Mouse (Mus musculus): ENCODE results near the gene Pomp. TPM values are rescaled to one million over a fixed set of nuclear protein-coding genes. Genes with fewer than 3 reads are reported as not detected.

The Pomp gene
- polyA plus RNA-seq, 1 experiment from 2014 or later, result 397 TPM

DNA sequence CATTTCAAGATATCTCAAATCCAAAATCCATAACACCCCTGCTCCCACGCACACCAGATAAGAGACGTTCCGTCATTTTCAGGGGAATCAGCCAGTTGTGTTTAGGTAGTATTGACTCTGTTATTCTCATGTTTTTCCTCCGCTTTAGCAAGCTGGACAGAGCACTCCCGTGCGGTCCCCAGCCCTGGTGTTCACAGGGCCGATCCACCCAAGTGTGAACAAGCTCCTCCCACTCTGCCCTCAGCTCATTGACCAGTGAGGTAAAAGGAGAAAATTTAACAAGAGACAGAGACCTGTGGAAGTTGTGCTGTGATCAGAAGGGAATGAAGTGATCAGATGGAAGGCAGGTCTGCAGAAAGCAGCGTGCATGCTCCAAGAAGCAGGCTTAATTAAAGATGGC, 31.4 kb upstream of the Pomp start:
- Histone ChIP-seq H3K4me3 (ENCODE audit: low read depth, low read length) (no peak overlapping the region), H3K9ac (replicated peaks; ENCODE audit: low read depth) (no peak overlapping the region), H3K36me3 (ENCODE audit: insufficient read depth, low read length) (no peaks in the 10 kb centered on the region), H3K4me1 (ENCODE audit: insufficient read depth, low read depth, low read length) (peaks cover 6% of the 10 kb centered on the region), H3K9me3 (ENCODE audit: low read length) (no peaks in the 10 kb centered on the region), H3K27ac (ENCODE audit: low read length) (no peak overlapping the region), H3K27me3 (replicated peaks; ENCODE audit: insufficient read depth, low read length) (no peaks in the 10 kb centered on the region), H3K4me2 (replicated peaks; ENCODE audit: low read depth, low read length) (no peak overlapping the region)
- WGBS, result 76% methylated on average over 8 of the region's 8 CpGs
- ATAC-seq (no peak), DNase-seq (ENCODE audit: low spot score) (no peak)
- TF ChIP-seq EP300 (IDR thresholded peaks at IDR 0.05) (no peak), CTCF (IDR thresholded peaks at IDR 0.05) (no peak)

- Histone ChIP-seq H3K27ac (ENCODE audit: low read length) (no peak overlapping the region), H3K9me3 (ENCODE audit: low read length) (no peaks in the 10 kb centered on the region), H3K4me1 (ENCODE audit: insufficient read depth, low read depth, low read length) (peaks cover 3% of the 10 kb centered on the region; the same call in 1 of the 2 replicates), H3K36me3 (ENCODE audit: insufficient read depth, low read length) (no peaks in the 10 kb centered on the region), H3K4me3 (ENCODE audit: low read depth, low read length) (no peak overlapping the region), H3K9ac (replicated peaks; ENCODE audit: low read depth) (no peak overlapping the region), H3K4me2 (replicated peaks; ENCODE audit: low read depth, low read length) (no peak overlapping the region), H3K27me3 (replicated peaks; ENCODE audit: insufficient read depth, low read length) (no peaks in the 10 kb centered on the region)
- WGBS, result 7% methylated on average over 14 of the region's 14 CpGs
- peak; percentile 9 for DNase-seq (ENCODE audit: low spot score)
- TF ChIP-seq EP300 (IDR thresholded peaks at IDR 0.05), result no peak
- no peak for TF ChIP-seq CTCF (IDR thresholded peaks at IDR 0.05)
- ATAC-seq, result peak; percentile 49; the same call in 1 of the 2 replicates
These were observed 27.4 kb upstream of the Pomp start for GRCm38 (mm10) chr5:147832842-147833241.

DNA sequence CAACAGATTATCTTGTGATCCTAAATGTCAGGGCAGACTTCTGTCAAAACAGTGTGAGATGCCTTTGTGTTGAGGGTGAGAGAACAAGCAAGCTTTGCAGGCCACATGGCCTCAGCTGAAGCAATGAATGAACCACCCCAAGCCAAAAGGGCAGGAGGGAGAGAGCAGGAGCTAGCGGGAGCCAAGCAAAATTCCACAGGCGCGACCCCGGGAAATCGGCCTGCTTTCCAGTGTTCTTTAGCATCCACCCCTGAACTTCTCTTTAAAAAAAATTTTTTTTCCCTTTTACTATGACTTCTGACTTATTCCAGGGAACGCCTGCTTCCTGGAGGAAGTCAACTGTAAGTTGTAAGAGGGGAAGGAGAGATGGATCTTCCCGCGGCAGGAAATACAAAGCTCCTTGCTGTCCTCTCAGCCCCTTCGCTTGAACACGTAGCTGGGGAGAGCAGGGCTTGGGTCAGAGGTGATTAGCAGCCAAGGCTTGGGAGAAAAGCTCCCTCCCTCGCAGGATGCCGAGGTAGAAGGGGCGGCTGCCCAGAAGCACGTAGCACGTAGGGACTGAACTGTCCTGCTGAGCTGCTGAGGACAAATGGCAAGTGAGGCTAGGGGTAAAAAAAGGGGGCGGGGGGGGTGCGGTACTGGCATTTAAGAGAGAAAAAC, 25.3 kb upstream of the Pomp start:
- no peaks in the 10 kb centered on the region for H3K9me3 ChIP-seq (ENCODE audit: low read length)
- DNase-seq (ENCODE audit: low spot score), result no peak
- ATAC-seq, result no peak
- no peaks in the 10 kb centered on the region for H3K27me3 ChIP-seq (replicated peaks; ENCODE audit: insufficient read depth, low read length)
- no peak overlapping the region for H3K27ac ChIP-seq (ENCODE audit: low read length)
- H3K4me3 ChIP-seq (ENCODE audit: low read depth, low read length), result no peak overlapping the region
- TF ChIP-seq EP300 (IDR thresholded peaks at IDR 0.05) (no peak), CTCF (IDR thresholded peaks at IDR 0.05) (no peak)
- no peak overlapping the region for H3K4me2 ChIP-seq (replicated peaks; ENCODE audit: low read depth, low read length)
- no peaks in the 10 kb centered on the region for H3K36me3 ChIP-seq (ENCODE audit: insufficient read depth, low read length)
- H3K9ac ChIP-seq (replicated peaks; ENCODE audit: low read depth), result no peak overlapping the region
- peaks cover 3% of the 10 kb centered on the region; the same call in 1 of the 2 replicates for H3K4me1 ChIP-seq (ENCODE audit: insufficient read depth, low read depth, low read length)
- 10% methylated on average over 17 of the region's 17 CpGs for WGBS

- peak; percentile 25; the same call in 1 of the 2 replicates for ATAC-seq
- no peak for DNase-seq (ENCODE audit: low spot score)
- H3K9me3 ChIP-seq (ENCODE audit: low read length), result no peaks in the 10 kb centered on the region
- H3K9ac ChIP-seq (replicated peaks; ENCODE audit: low read depth), result no peak overlapping the region
- no peak overlapping the region for H3K4me3 ChIP-seq (ENCODE audit: low read depth, low read length)
- H3K4me1 ChIP-seq (ENCODE audit: insufficient read depth, low read depth, low read length), result no peaks in the 10 kb centered on the region
- H3K27ac ChIP-seq (ENCODE audit: low read length), result no peak overlapping the region
- 87% methylated on average over 12 of the region's 12 CpGs for WGBS
- TF ChIP-seq EP300 (IDR thresholded peaks at IDR 0.05) (no peak), CTCF (IDR thresholded peaks at IDR 0.05) (no peak)
- no peak overlapping the region for H3K4me2 ChIP-seq (replicated peaks; ENCODE audit: low read depth, low read length)
- no peaks in the 10 kb centered on the region for H3K36me3 ChIP-seq (ENCODE audit: insufficient read depth, low read length)
- no peaks in the 10 kb centered on the region for H3K27me3 ChIP-seq (replicated peaks; ENCODE audit: insufficient read depth, low read length)
These were observed 20.8 kb upstream of the Pomp start for GRCm38 (mm10) chr5:147839418-147839817.

DNA sequence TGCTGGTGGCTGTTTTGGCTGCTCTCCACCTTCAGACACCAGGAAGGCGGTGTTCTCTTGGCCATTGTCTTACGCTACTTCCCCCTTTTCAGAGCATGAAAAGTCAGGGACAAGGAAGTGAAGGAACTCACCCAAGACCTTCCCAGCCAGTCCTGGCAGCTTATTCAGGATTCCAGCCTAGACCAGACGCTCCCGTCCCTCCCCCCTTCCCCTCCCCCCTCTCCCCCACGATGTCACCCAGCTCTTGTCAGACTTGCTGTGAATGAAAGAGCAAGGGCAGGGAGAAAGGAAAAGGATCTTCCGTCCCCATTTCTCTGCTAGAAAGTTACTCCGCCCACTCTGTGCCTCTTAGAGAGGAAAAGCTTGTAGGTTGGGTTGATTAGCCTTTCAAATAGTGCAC, 16.9 kb upstream of the Pomp start:
- H3K27ac ChIP-seq (ENCODE audit: low read length), result no peak overlapping the region
- DNase-seq (ENCODE audit: low spot score), result peak; percentile 10
- no peak overlapping the region for H3K4me3 ChIP-seq (ENCODE audit: low read depth, low read length)
- WGBS, result 48% methylated on average over 7 of the region's 7 CpGs
- TF ChIP-seq EP300 (IDR thresholded peaks at IDR 0.05), result no peak
- no peak for TF ChIP-seq CTCF (IDR thresholded peaks at IDR 0.05)
- ATAC-seq, result no peak
- no peaks in the 10 kb centered on the region for H3K4me1 ChIP-seq (ENCODE audit: insufficient read depth, low read depth, low read length)
- H3K9me3 ChIP-seq (ENCODE audit: low read length), result no peaks in the 10 kb centered on the region
- no peaks in the 10 kb centered on the region for H3K36me3 ChIP-seq (ENCODE audit: insufficient read depth, low read length)
- H3K27me3 ChIP-seq (replicated peaks; ENCODE audit: insufficient read depth, low read length), result no peaks in the 10 kb centered on the region
- H3K9ac ChIP-seq (replicated peaks; ENCODE audit: low read depth), result no peak overlapping the region
- H3K4me2 ChIP-seq (replicated peaks; ENCODE audit: low read depth, low read length), result no peak overlapping the region

DNA sequence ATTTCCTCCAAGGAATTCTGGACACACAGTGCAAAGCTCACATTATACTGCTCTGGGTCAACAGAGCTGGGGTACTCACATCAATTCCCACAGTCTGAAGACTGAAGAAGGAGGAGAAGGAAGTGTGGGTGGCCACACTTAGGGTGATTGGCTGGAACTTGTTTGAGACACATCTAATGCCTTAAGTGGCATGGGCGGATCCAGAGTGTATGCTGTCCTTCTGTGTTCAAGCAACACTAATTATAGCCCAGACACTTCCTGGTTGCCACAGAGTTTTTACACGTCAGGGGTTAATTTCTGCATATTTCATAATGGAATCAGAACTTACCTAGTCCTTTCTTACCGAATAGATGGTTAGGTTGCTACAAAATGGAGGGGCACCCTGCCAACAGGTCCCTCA, 14.9 kb upstream of the Pomp start:
- H3K27me3 ChIP-seq (replicated peaks; ENCODE audit: insufficient read depth, low read length), result no peaks in the 10 kb centered on the region
- no peak overlapping the region for H3K27ac ChIP-seq (ENCODE audit: low read length)
- DNase-seq (ENCODE audit: low spot score) (no peak), ATAC-seq (0 out of 2 replicates have a peak, but pooled peaks have one; percentile 25)
- no peak overlapping the region for H3K4me2 ChIP-seq (replicated peaks; ENCODE audit: low read depth, low read length)
- H3K4me1 ChIP-seq (ENCODE audit: insufficient read depth, low read depth, low read length), result no peaks in the 10 kb centered on the region
- TF ChIP-seq CTCF (IDR thresholded peaks at IDR 0.05) (no peak), EP300 (IDR thresholded peaks at IDR 0.05) (no peak)
- H3K4me3 ChIP-seq (ENCODE audit: low read depth, low read length), result no peak overlapping the region
- WGBS, result 65% methylated on average over 3 of the region's 3 CpGs
- H3K9me3 ChIP-seq (ENCODE audit: low read length), result no peaks in the 10 kb centered on the region
- no peak overlapping the region for H3K9ac ChIP-seq (replicated peaks; ENCODE audit: low read depth)
- H3K36me3 ChIP-seq (ENCODE audit: insufficient read depth, low read length), result no peaks in the 10 kb centered on the region
